Mouse (Mus musculus): Measurements from ENCODE around the gene Tent4a. TPM values are rescaled to one million over a fixed set of nuclear protein-coding genes. Genes with fewer than 3 reads are reported as not detected.

Tent4a gene
- polyA plus RNA-seq, 1 experiment from 2014 or later, result 5.8 TPM

GRCm38 (mm10) chr13:69542571-69543352 lies 8.3 kb upstream of the Tent4a start:
- no peak overlapping the region for H3K4me2 ChIP-seq (replicated peaks)
- H3K9ac ChIP-seq (replicated peaks), result no peak overlapping the region
- H3K36me3 ChIP-seq, result no peaks in the 10 kb centered on the region
- 0 out of 2 replicates have a peak, but pooled peaks cover 8% of the 10 kb centered on the region for H3K27me3 ChIP-seq
- no peaks in the 10 kb centered on the region for H3K9me3 ChIP-seq
- H3K4me1 ChIP-seq (replicated peaks), result peaks cover 50% of the 10 kb centered on the region
- no peak for ATAC-seq
- H3K27ac ChIP-seq, result no peak overlapping the region
- 37% methylated on average over 17 of the region's 17 CpGs for WGBS
- H3K4me3 ChIP-seq (replicated peaks), result no peak overlapping the region

GRCm38 (mm10) chr13:69541776-69542175 lies 7.4 kb upstream of the Tent4a start:
- no peak overlapping the region for H3K4me3 ChIP-seq (replicated peaks)
- no peak overlapping the region for H3K4me2 ChIP-seq (replicated peaks)
- H3K27ac ChIP-seq, result no peak overlapping the region
- WGBS, result 69% methylated on average over 10 of the region's 10 CpGs
- no peak for ATAC-seq
- H3K4me1 ChIP-seq (replicated peaks), result peaks cover 56% of the 10 kb centered on the region
- H3K9ac ChIP-seq (replicated peaks), result no peak overlapping the region
- no peaks in the 10 kb centered on the region for H3K36me3 ChIP-seq
- 0 out of 2 replicates have a peak, but pooled peaks cover 8% of the 10 kb centered on the region for H3K27me3 ChIP-seq
- H3K9me3 ChIP-seq, result no peaks in the 10 kb centered on the region

GRCm38 (mm10) chr13:69541209-69541608 lies 6.8 kb upstream of the Tent4a start:
- no peak for ATAC-seq
- 0 out of 2 replicates have a peak overlapping the region, but pooled peaks have one; percentile 14 for H3K9ac ChIP-seq (replicated peaks)
- no peaks in the 10 kb centered on the region for H3K9me3 ChIP-seq
- H3K27ac ChIP-seq, result no peak overlapping the region
- H3K4me1 ChIP-seq (replicated peaks), result peaks cover 58% of the 10 kb centered on the region
- H3K4me3 ChIP-seq (replicated peaks), result no peak overlapping the region
- H3K4me2 ChIP-seq (replicated peaks), result no peak overlapping the region
- WGBS, result 92% methylated on average over 6 of the region's 6 CpGs
- H3K27me3 ChIP-seq, result 0 out of 2 replicates have a peak, but pooled peaks cover 8% of the 10 kb centered on the region
- H3K36me3 ChIP-seq, result no peaks in the 10 kb centered on the region

- H3K4me3 ChIP-seq (replicated peaks), result no peak overlapping the region
- H3K4me1 ChIP-seq (replicated peaks), result peaks cover 59% of the 10 kb centered on the region
- no peaks in the 10 kb centered on the region for H3K36me3 ChIP-seq
- H3K27ac ChIP-seq, result no peak overlapping the region
- no peaks in the 10 kb centered on the region for H3K9me3 ChIP-seq
- WGBS, result 23% methylated on average over 4 of the region's 4 CpGs
- H3K27me3 ChIP-seq, result 0 out of 2 replicates have a peak, but pooled peaks cover 4% of the 10 kb centered on the region
- H3K9ac ChIP-seq (replicated peaks), result no peak overlapping the region
- no peak for ATAC-seq
- H3K4me2 ChIP-seq (replicated peaks), result no peak overlapping the region
Measured at GRCm38 (mm10) chr13:69538327-69538726, 3.9 kb upstream of the Tent4a start.

- H3K4me2 ChIP-seq (replicated peaks), result no peak overlapping the region
- H3K9ac ChIP-seq (replicated peaks), result no peak overlapping the region
- 66% methylated on average over 7 of the region's 7 CpGs for WGBS
- no peaks in the 10 kb centered on the region for H3K36me3 ChIP-seq
- H3K4me1 ChIP-seq (replicated peaks), result peaks cover 57% of the 10 kb centered on the region
- H3K9me3 ChIP-seq, result no peaks in the 10 kb centered on the region
- H3K27me3 ChIP-seq, result no peaks in the 10 kb centered on the region
- no peak overlapping the region for H3K4me3 ChIP-seq (replicated peaks)
- no peak for ATAC-seq
- H3K27ac ChIP-seq, result no peak overlapping the region
Measured at GRCm38 (mm10) chr13:69537366-69537765, 2.9 kb upstream of the Tent4a start.

- 79% methylated on average over 4 of the region's 4 CpGs for WGBS
- peak overlapping the region; percentile 83; the same call in 1 of the 2 replicates for H3K9ac ChIP-seq (replicated peaks)
- no peaks in the 10 kb centered on the region for H3K9me3 ChIP-seq
- peak overlapping the region; percentile 93 for H3K4me2 ChIP-seq (replicated peaks)
- ATAC-seq, result no peak
- H3K36me3 ChIP-seq, result no peaks in the 10 kb centered on the region
- peaks cover 70% of the 10 kb centered on the region for H3K4me1 ChIP-seq (replicated peaks)
- no peak overlapping the region for H3K27ac ChIP-seq
- H3K4me3 ChIP-seq (replicated peaks), result 0 out of 2 replicates have a peak overlapping the region, but pooled peaks have one; percentile 96
- H3K27me3 ChIP-seq, result no peaks in the 10 kb centered on the region
Measured at GRCm38 (mm10) chr13:69536021-69536420, 1.6 kb upstream of the Tent4a start.

- Histone ChIP-seq H3K27ac (peak overlapping the region; percentile 96), H3K9me3 (no peaks in the 10 kb centered on the region), H3K4me2 (replicated peaks) (peak overlapping the region; percentile 93), H3K9ac (replicated peaks) (peak overlapping the region; percentile 95), H3K36me3 (peaks cover 2% of the 10 kb centered on the region; the same call in 1 of the 2 replicates), H3K27me3 (no peaks in the 10 kb centered on the region), H3K4me3 (replicated peaks) (peak overlapping the region; percentile 96), H3K4me1 (replicated peaks) (peaks cover 72% of the 10 kb centered on the region)
- peak; percentile 92 for ATAC-seq
- under 1% methylated on average over 73 of the region's 86 CpGs for WGBS
Measured at GRCm38 (mm10) chr13:69534654-69535551, 486 bp upstream of the Tent4a start.

GRCm38 (mm10) chr13:69533405-69534333 lies 748 bp downstream of the Tent4a start, which contains the start of gene Nsun2:
Gene Nsun2 (plus strand): TSS chr13:69533746.
- Histone ChIP-seq H3K27ac (peak within 1 kb of the TSS; percentile 96), H3K9me3 (no peaks in the 10 kb centered on the region), H3K9ac (replicated peaks) (peak within 1 kb of the TSS; percentile 95), H3K4me3 (replicated peaks) (peak within 1 kb of the TSS; percentile 96), H3K4me2 (replicated peaks) (peak within 1 kb of the TSS; percentile 93), H3K36me3 (peaks cover 5% of the 10 kb centered on the region; the same call in 1 of the 2 replicates), H3K4me1 (replicated peaks) (peaks cover 68% of the 10 kb centered on the region), H3K27me3 (no peaks in the 10 kb centered on the region)
- peak; percentile 22 for ATAC-seq
- WGBS, result under 1% methylated on average over 128 of the region's 155 CpGs

- 1% methylated on average over 9 of the region's 9 CpGs for WGBS
Measured at GRCm38 (mm10) chr13:69532893-69533404, 1.5 kb downstream of the Tent4a start.

GRCm38 (mm10) chr13:69532101-69532892 lies 2.1 kb downstream of the Tent4a start:
- Histone ChIP-seq H3K4me2 (replicated peaks) (peak overlapping the region; percentile 93), H3K9me3 (no peaks in the 10 kb centered on the region), H3K27me3 (no peaks in the 10 kb centered on the region), H3K27ac (no peak overlapping the region), H3K9ac (replicated peaks) (peak overlapping the region; percentile 95), H3K36me3 (peaks cover 5% of the 10 kb centered on the region; the same call in 1 of the 2 replicates), H3K4me3 (replicated peaks) (peak overlapping the region; percentile 96), H3K4me1 (replicated peaks) (peaks cover 68% of the 10 kb centered on the region)
- no peak for ATAC-seq
- WGBS, result 22% methylated on average over 14 of the region's 14 CpGs

More at GRCm38 (mm10) chr13:69532893-69533404, 1.5 kb downstream of the Tent4a start:
- H3K9me3 ChIP-seq, result no peaks in the 10 kb centered on the region
- H3K4me3 ChIP-seq (replicated peaks), result peak overlapping the region; percentile 96
- H3K27me3 ChIP-seq, result no peaks in the 10 kb centered on the region
- H3K4me1 ChIP-seq (replicated peaks), result peaks cover 68% of the 10 kb centered on the region
- peak overlapping the region; percentile 96 for H3K27ac ChIP-seq
- peak overlapping the region; percentile 93 for H3K4me2 ChIP-seq (replicated peaks)
- no peak for ATAC-seq
- peak overlapping the region; percentile 95 for H3K9ac ChIP-seq (replicated peaks)
- H3K36me3 ChIP-seq, result peaks cover 5% of the 10 kb centered on the region; the same call in 1 of the 2 replicates

Measured in midbrain, embryonic 13.5 days (tissue).